Mouse (Mus musculus): ENCODE measurements around the gene Actr2. TPM values are rescaled to one million over a fixed set of nuclear protein-coding genes. Genes with fewer than 3 reads are reported as not detected.

Gene Actr2
- polyA plus RNA-seq, 1 experiment from 2014 or later, result 141 TPM

GRCm38 (mm10) chr11:20108151-20108550 lies 4.6 kb downstream of the Actr2 start:
- Histone ChIP-seq H3K27ac (replicated peaks) (no peak overlapping the region), H3K27me3 (no peaks in the 10 kb centered on the region), H3K9me3 (no peaks in the 10 kb centered on the region), H3K36me3 (0 out of 2 replicates have a peak, but pooled peaks cover 9% of the 10 kb centered on the region), H3K4me2 (replicated peaks) (no peak overlapping the region), H3K4me1 (peaks cover 12% of the 10 kb centered on the region), H3K4me3 (no peak overlapping the region), H3K9ac (replicated peaks) (no peak overlapping the region)
- WGBS, result 91% methylated on average over 7 of the region's 7 CpGs
- no peak for ATAC-seq (ENCODE audit: low FRiP score, low read depth)

GRCm38 (mm10) chr11:20107683-20108082 lies 5.0 kb downstream of the Actr2 start:
- Histone ChIP-seq H3K4me1 (peaks cover 12% of the 10 kb centered on the region), H3K36me3 (0 out of 2 replicates have a peak, but pooled peaks cover 9% of the 10 kb centered on the region), H3K9me3 (no peaks in the 10 kb centered on the region), H3K9ac (replicated peaks) (no peak overlapping the region), H3K4me2 (replicated peaks) (no peak overlapping the region), H3K27ac (replicated peaks) (no peak overlapping the region), H3K27me3 (no peaks in the 10 kb centered on the region), H3K4me3 (no peak overlapping the region)
- WGBS, result 93% methylated on average over 4 of the region's 4 CpGs
- ATAC-seq (ENCODE audit: low FRiP score, low read depth), result no peak

- WGBS, result 95% methylated on average over 3 of the region's 3 CpGs
- no peak for ATAC-seq (ENCODE audit: low FRiP score, low read depth)
- H3K27me3 ChIP-seq, result no peaks in the 10 kb centered on the region
These were observed 5.8 kb downstream of the Actr2 start for GRCm38 (mm10) chr11:20106946-20107345.

GRCm38 (mm10) chr11:20103949-20104348 lies 8.8 kb downstream of the Actr2 start:
- Histone ChIP-seq H3K36me3 (peaks cover 8% of the 10 kb centered on the region; the same call in 1 of the 2 replicates), H3K4me2 (replicated peaks) (no peak overlapping the region), H3K9ac (replicated peaks) (no peak overlapping the region), H3K4me1 (no peaks in the 10 kb centered on the region), H3K4me3 (no peak overlapping the region), H3K27ac (replicated peaks) (no peak overlapping the region), H3K27me3 (no peaks in the 10 kb centered on the region), H3K9me3 (no peaks in the 10 kb centered on the region)
- ATAC-seq (ENCODE audit: low FRiP score, low read depth), result no peak
- 97% methylated on average over 2 of the region's 2 CpGs for WGBS

More at GRCm38 (mm10) chr11:20106946-20107345, 5.8 kb downstream of the Actr2 start:
- H3K4me2 ChIP-seq (replicated peaks), result no peak overlapping the region
- H3K9ac ChIP-seq (replicated peaks), result no peak overlapping the region
- no peak overlapping the region for H3K27ac ChIP-seq (replicated peaks)
- H3K36me3 ChIP-seq, result 0 out of 2 replicates have a peak, but pooled peaks cover 9% of the 10 kb centered on the region
- H3K4me3 ChIP-seq, result no peak overlapping the region
- H3K4me1 ChIP-seq, result peaks cover 12% of the 10 kb centered on the region
- no peaks in the 10 kb centered on the region for H3K9me3 ChIP-seq

- Histone ChIP-seq H3K9me3 (no peaks in the 10 kb centered on the region), H3K4me2 (replicated peaks) (no peak overlapping the region), H3K9ac (replicated peaks) (no peak overlapping the region), H3K4me3 (no peak overlapping the region), H3K4me1 (no peaks in the 10 kb centered on the region), H3K27me3 (no peaks in the 10 kb centered on the region), H3K27ac (replicated peaks) (no peak overlapping the region), H3K36me3 (peaks cover 63% of the 10 kb centered on the region)
- ATAC-seq (ENCODE audit: low FRiP score, low read depth), result no peak
These were observed 26.4 kb downstream of the Actr2 start for GRCm38 (mm10) chr11:20086306-20086705.

GRCm38 (mm10) chr11:20085635-20086034 lies 27.1 kb downstream of the Actr2 start:
- WGBS, result 92% methylated on average over 2 of the region's 2 CpGs
- H3K4me1 ChIP-seq, result no peaks in the 10 kb centered on the region
- H3K27ac ChIP-seq (replicated peaks), result no peak overlapping the region
- no peak for ATAC-seq (ENCODE audit: low FRiP score, low read depth)
- H3K4me2 ChIP-seq (replicated peaks), result no peak overlapping the region
- H3K27me3 ChIP-seq, result no peaks in the 10 kb centered on the region
- no peak overlapping the region for H3K4me3 ChIP-seq
- no peaks in the 10 kb centered on the region for H3K9me3 ChIP-seq
- no peak overlapping the region for H3K9ac ChIP-seq (replicated peaks)
- peaks cover 65% of the 10 kb centered on the region for H3K36me3 ChIP-seq

GRCm38 (mm10) chr11:20075415-20075814 lies 37.3 kb downstream of the Actr2 start:
- H3K4me2 ChIP-seq (replicated peaks), result no peak overlapping the region
- ATAC-seq (ENCODE audit: low FRiP score, low read depth), result no peak
- 70% methylated on average over 1 of the region's 1 CpGs for WGBS
- peaks cover 75% of the 10 kb centered on the region for H3K36me3 ChIP-seq
- H3K9ac ChIP-seq (replicated peaks), result no peak overlapping the region
- no peak overlapping the region for H3K4me3 ChIP-seq
- H3K4me1 ChIP-seq, result no peaks in the 10 kb centered on the region
- H3K27ac ChIP-seq (replicated peaks), result no peak overlapping the region
- no peaks in the 10 kb centered on the region for H3K27me3 ChIP-seq
- no peaks in the 10 kb centered on the region for H3K9me3 ChIP-seq

GRCm38 (mm10) chr11:20072826-20073225 lies 39.9 kb downstream of the Actr2 start:
- H3K4me1 ChIP-seq, result no peaks in the 10 kb centered on the region
- peaks cover 73% of the 10 kb centered on the region for H3K36me3 ChIP-seq
- no peak for ATAC-seq (ENCODE audit: low FRiP score, low read depth)
- H3K9me3 ChIP-seq, result no peaks in the 10 kb centered on the region
- no peak overlapping the region for H3K27ac ChIP-seq (replicated peaks)
- H3K27me3 ChIP-seq, result no peaks in the 10 kb centered on the region
- H3K4me3 ChIP-seq, result no peak overlapping the region
- no peak overlapping the region for H3K4me2 ChIP-seq (replicated peaks)
- H3K9ac ChIP-seq (replicated peaks), result no peak overlapping the region
- WGBS, result 91% methylated on average over 5 of the region's 5 CpGs

- H3K9ac ChIP-seq (replicated peaks), result no peak overlapping the region
- no peak overlapping the region for H3K4me2 ChIP-seq (replicated peaks)
- no peaks in the 10 kb centered on the region for H3K9me3 ChIP-seq
- no peak for ATAC-seq (ENCODE audit: low FRiP score, low read depth)
- H3K4me3 ChIP-seq, result no peak overlapping the region
- H3K27ac ChIP-seq (replicated peaks), result no peak overlapping the region
- WGBS, result 84% methylated on average over 3 of the region's 3 CpGs
- H3K27me3 ChIP-seq, result no peaks in the 10 kb centered on the region
- H3K36me3 ChIP-seq, result peaks cover 72% of the 10 kb centered on the region
- no peaks in the 10 kb centered on the region for H3K4me1 ChIP-seq
These were observed 40.5 kb downstream of the Actr2 start for GRCm38 (mm10) chr11:20072174-20072573.

- Histone ChIP-seq H3K27ac (replicated peaks) (no peak overlapping the region), H3K9ac (replicated peaks) (no peak overlapping the region), H3K4me2 (replicated peaks) (no peak overlapping the region), H3K4me1 (peaks cover 8% of the 10 kb centered on the region; the same call in 1 of the 2 replicates), H3K27me3 (no peaks in the 10 kb centered on the region), H3K4me3 (no peak overlapping the region), H3K36me3 (peaks cover 67% of the 10 kb centered on the region), H3K9me3 (no peaks in the 10 kb centered on the region)
- no peak for ATAC-seq (ENCODE audit: low FRiP score, low read depth)
- 96% methylated on average over 6 of the region's 6 CpGs for WGBS
These were observed 44.2 kb downstream of the Actr2 start for GRCm38 (mm10) chr11:20068346-20069004.

- Histone ChIP-seq H3K27me3 (no peaks in the 10 kb centered on the region), H3K27ac (replicated peaks) (no peak overlapping the region), H3K4me1 (peaks cover 8% of the 10 kb centered on the region; the same call in 1 of the 2 replicates), H3K4me3 (no peak overlapping the region), H3K9ac (replicated peaks) (no peak overlapping the region), H3K9me3 (no peaks in the 10 kb centered on the region), H3K4me2 (replicated peaks) (no peak overlapping the region), H3K36me3 (peaks cover 59% of the 10 kb centered on the region)
- 86% methylated on average over 1 of the region's 1 CpGs for WGBS
- no peak for ATAC-seq (ENCODE audit: low FRiP score, low read depth)
These were observed 45.2 kb downstream of the Actr2 start for GRCm38 (mm10) chr11:20067521-20067920.

GRCm38 (mm10) chr11:20066106-20066505 lies 46.6 kb downstream of the Actr2 start:
- H3K36me3 ChIP-seq, result peaks cover 53% of the 10 kb centered on the region
- H3K4me2 ChIP-seq (replicated peaks), result no peak overlapping the region
- H3K4me1 ChIP-seq, result peaks cover 8% of the 10 kb centered on the region; the same call in 1 of the 2 replicates
- H3K9ac ChIP-seq (replicated peaks), result no peak overlapping the region
- no peak overlapping the region for H3K27ac ChIP-seq (replicated peaks)
- no peak overlapping the region for H3K4me3 ChIP-seq
- WGBS, result 97% methylated on average over 1 of the region's 1 CpGs
- H3K27me3 ChIP-seq, result no peaks in the 10 kb centered on the region
- no peaks in the 10 kb centered on the region for H3K9me3 ChIP-seq
- ATAC-seq (ENCODE audit: low FRiP score, low read depth), result no peak

- ATAC-seq (ENCODE audit: low FRiP score, low read depth), result no peak
- no peaks in the 10 kb centered on the region for H3K27me3 ChIP-seq
- no peak overlapping the region for H3K27ac ChIP-seq (replicated peaks)
- no peak overlapping the region for H3K4me3 ChIP-seq
- H3K4me2 ChIP-seq (replicated peaks), result no peak overlapping the region
- H3K36me3 ChIP-seq, result peaks cover 57% of the 10 kb centered on the region
- H3K9me3 ChIP-seq, result no peaks in the 10 kb centered on the region
- WGBS, result 93% methylated on average over 2 of the region's 2 CpGs
- H3K9ac ChIP-seq (replicated peaks), result no peak overlapping the region
- H3K4me1 ChIP-seq, result peaks cover 8% of the 10 kb centered on the region; the same call in 1 of the 2 replicates
These were observed 47.8 kb downstream of the Actr2 start for GRCm38 (mm10) chr11:20064926-20065325.
